Mouse (Mus musculus) kidney, postnatal 36 days (tissue): ENCODE data around the gene Atp6v0d1.

Experiments used
- DNase-seq, 2 experiments: peaks; one replicate each; pipeline ENCODE4 v3.0.0; 2021 to 2022; ENCODE audit warnings: mixed read lengths in 2 of 2

Gene Atp6v0d1

DNA sequence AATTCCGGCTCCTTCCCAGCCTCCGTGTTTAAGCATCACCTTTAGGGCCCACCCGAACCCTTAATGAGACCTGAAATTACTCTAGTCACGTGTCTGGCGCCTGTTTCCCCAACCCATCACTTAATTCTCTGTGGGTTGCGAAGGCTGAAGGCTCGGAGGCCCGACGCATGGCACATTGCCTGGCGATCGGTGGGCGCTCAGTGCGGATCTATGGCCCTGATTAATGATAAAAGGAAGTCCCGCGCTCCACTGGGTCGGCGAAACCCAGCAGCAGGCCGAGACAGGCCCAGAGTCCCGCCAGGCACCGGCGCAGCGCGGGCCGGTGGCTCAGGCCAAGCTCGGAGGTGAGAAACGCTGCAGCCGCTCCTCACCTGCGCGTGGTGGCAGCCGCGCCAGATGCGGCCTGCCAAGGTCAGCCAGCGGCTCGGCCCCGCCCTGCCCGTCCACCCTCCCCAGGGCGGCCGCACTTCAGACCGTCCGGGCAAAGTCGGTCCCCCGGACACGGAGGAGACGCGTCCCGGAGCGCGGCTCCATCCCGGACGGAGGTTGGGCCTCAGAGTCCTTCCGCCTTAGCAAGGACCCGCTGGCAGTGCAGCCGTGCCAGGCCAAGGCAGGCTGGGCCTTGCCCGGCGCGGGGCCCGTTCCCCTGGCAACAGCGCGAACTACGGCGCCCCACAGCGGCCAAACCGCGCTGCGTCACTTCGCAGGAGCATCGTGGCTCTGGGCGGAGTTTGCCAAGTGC, 69.2 kb downstream of the Atp6v0d1 start, which contains the start of gene Zdhhc1:
Zdhhc1 (minus strand) TSS at position 464 of the 742 bp plus-strand sequence.
- DNase-seq: peak; percentile 90 to 95

DNA sequence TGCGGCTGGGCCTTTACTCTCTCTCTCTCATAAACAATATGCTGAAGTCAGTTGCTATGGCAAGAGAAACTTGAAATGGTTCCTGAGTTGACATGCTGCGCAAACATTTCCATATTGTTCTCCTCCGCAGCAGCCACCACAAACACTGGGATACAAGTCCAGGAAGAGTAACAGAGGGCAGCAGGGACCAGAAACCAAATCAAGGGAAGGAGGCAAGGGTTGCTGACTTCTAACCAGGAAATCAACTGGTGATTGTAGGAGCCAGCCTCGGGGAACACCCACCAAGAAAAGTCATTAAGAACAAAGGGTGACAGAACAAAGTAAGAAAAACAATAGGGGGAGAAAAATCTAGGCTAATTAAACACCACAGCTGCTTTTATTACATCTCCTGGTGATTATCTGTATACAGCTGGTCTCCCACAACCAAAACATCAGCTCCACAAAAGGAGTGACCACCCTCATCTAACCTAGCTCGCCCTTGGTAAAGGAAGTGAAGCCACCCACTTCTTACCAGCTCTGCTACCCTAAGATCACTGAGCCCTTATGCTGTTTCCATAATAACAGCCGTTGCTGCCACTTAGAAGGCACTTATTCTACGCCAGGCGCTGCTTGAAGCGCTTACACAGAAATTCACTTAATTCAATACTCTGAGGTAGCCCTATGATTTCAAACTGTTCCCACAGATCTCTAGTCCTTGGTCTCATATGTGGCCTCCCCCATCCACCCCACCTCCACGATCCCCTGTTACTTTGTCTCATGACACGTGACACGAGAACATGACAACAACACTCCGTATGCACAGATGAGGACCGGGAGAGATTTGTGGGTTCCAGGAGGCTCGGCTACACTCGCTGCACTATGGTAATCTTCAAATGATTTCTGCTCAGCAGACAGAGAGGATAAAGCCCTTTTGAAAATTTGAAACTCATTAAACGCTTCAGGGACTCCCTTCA, 70.2 kb downstream of the Atp6v0d1 start:
- no peak for DNase-seq

DNA sequence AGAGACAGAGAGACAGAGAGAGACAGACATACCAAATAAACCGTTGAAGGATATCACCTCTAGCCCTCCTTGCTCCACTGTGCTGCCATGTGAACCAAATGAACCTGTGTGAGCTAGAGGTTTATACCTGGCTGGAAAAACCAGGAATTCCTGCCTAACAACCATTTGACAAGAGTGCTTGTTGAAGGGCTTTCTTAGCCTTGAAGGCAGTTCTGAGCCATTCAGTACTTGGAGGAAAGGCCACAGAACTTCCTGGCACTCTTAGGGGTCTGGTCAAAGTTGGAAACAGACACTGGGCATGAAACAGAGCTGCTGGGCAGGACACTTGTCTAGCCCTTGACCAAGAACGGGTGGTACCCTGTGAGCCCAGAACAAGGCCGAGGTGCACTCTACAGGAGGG, 71.3 kb downstream of the Atp6v0d1 start:
- DNase-seq: no peak

DNA sequence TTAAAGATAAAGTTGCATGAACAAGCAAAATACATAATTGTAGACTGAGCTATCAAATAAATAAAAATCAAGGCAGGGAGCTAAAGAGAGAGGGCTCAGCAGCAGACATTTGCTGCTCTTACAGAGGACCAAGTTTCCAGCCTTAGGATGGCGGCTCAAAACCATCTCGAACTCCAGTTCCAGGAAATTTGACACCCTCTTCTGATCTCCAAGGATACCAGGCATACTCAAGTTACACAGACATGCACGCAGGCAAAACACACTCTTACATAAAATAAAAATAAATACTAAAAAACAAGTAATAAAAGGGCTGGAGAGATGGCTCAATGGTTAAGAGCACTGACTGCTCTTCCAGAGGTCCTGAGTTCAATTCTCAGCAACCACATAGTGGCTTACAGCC, 72.4 kb downstream of the Atp6v0d1 start:
- no peak for DNase-seq

DNA sequence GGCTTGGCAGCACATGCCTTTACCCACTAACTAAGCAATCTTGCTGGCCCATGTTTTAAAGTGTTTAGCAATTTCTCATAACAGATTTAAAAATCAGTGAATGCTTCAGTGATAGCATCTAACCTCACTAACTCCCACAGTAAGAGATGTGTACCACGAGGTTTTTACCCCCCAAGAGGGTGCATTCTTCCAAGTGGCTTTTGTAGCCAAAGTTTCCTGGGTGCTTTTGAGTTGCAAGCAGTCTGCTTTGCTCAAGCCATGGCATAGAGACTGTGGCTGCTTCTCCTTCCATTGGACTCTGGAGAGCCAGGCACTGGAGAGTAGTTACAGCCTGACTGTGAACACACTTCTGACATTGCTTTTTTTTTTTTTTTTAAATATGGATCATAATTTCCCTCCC, 76.6 kb downstream of the Atp6v0d1 start:
- no peak for DNase-seq

DNA sequence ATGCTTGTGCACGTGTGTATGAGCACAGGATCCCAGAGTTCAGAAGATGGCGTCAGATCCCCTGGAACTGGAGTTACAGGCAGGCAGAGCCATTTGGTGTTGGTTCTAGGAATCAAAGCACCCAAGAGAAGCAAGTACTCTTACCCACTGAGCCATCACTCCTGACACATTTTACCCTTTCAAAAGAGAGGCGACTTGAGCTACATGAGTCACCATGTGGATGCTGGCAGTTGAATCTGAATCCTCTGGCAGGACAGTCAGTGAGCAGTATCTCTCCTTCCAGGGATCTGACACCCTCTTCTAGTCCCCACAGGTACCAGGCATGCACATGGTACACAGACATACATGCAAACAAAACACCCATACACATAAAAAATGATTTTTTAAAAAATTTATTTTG, 77.8 kb downstream of the Atp6v0d1 start:
- DNase-seq: no peak

DNA sequence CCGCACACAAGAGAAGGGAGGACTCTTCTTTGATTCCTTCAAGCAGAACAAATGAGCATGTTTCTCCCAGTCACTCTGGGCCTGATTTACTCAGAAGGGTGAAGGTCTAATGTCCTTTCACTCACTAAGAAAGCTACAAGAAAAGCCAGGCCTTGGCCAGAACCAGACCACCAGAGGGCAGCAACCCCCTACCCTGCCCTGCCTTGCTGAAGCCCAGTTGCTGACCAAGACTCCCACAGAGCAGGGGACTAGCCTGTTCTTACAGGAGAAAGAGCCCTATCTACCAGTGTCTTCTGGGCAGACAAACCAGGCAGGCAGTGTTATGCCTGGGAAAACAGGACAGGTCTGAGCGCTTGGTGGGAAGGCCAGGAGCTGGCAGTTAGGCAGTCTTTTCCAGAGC, 81.5 kb downstream of the Atp6v0d1 start:
- peak; percentile 87 to 90 for DNase-seq

DNA sequence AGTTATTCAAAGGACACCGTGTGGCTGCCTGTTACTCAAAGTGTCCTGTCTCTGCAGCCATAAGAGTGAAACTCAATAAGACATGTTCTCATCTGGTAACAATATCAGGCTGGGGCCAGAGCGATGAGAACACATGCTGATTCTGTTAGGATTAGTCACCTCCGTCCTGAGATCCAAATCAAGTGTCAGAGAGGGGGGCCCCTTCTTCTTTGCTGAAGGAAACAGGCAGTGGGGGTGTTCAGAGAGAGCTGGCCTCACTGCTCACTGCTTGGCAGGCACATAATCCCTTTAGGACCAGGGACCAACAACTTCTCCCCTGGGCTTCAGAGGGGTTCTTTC, 81.8 kb downstream of the Atp6v0d1 start:
- no peak for DNase-seq

DNA sequence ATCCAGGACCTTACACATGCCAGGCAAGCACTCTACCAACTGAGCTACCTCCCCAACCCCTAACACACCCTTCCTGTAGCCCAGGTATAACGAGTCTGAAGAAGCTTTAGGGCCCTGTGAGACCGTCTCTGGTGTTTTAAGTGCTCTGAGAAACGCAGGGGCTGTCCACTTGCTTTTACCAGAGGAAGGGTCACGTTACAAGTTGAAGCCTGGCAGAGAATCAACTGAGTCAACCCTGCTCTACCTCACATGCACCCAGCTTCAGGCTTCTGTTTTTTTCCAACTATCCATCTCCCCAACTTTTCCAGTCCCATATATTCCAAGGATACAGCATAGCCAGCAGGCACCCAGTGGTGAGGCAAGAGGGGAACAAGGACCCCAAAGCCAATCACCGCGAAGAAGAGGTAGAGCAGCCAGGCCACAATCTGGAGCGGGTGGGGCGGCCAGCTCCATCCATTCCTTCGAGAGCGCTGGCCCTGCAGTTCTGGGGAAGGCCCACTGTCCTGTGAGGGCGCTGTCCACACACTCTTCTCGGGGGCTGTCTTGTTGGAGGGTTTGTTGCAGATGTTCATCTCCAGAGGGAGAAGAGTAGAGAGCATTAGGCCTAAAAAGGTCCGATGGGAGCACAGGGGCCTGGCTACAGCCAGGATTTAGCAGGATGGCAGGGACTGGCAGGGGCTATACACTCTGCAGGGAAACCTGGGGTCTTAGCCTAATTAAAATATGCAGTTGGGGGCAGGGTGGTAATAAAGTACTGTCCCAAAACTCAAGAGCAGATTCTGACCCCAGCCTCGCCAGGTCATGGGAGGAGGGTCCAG, 82.4 kb downstream of the Atp6v0d1 start:
- DNase-seq: peak in 1 of 2 experiments; percentile 63

DNA sequence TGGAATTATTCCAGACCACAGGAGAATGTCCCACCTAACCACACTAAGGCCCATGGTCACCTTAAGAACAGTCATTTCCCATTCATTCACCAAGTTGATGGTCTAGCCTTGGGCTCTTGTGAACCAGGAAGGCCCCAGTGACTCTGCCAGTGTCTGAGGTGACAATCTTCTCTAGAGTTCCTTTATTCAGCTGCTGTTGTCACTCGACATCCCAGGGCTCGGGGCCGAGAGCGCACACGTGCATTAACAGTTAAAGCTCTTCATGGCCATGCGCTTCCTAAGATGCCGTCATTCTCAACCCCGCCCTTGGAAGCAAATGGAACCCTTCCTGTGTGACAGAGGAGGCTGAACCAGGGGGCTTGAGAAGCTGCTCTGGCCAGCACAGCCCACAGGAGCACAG, 83.7 kb downstream of the Atp6v0d1 start:
- DNase-seq: no peak

DNA sequence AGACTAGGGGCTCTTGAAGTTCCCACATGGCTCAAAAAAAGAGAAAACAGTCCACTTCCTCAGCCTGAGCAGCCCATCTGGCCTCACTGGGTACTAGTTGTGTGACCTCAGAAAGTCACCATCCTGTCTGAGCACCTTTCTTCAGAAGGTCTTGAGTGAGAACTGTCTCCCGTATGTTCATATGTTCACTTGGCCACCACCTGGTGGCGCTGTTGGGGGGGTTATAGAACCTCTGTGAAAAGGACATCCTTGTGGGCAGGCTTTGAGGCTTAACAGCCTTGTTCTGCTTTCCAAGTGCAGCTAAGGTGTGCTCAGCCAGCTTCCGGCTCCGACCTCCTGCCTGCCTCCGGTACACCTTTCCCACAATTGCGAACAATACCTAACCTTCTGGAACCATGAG, 84.4 kb downstream of the Atp6v0d1 start:
- peak in 1 of 2 experiments; percentile 69 for DNase-seq

DNA sequence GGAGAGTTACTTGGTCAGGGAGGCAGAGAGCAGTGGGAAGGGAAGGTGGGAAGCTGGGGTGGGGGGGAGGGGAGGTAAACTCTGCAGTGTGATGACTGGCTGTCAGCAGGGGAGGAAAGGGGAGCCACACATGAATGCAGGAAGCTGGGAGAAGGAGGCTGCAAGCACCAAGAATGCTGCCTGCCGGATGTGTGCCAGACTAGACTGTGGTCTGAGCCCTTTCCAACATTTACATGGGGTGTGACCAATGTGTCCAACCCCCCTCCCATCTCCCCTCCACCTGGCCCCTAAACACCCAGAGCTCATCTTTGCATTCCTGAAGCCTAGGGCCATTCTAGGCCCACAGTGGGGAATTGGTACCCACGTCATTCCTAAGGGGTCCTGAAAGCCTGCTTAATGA, 84.8 kb downstream of the Atp6v0d1 start:
- DNase-seq: no peak

DNA sequence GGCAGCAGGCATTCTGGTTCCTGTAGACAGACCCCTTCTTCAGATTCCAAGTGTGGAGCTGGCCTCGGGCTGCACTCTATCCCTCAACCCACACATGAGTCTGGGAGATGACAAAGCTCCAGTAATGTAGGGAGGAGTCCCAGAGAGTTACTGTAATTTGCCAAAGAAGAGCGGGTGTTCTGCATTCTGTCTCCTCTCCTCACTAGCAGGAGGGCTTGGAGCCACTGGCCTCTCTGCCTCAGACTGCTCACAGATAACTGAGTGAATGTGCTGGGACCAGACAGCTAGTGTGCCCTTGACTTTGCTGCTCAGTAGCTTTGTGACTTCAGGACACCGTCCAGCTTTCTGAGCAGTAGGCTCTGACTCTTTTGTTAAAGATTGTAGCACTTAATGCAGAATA, 88.1 kb downstream of the Atp6v0d1 start:
- DNase-seq: no peak

DNA sequence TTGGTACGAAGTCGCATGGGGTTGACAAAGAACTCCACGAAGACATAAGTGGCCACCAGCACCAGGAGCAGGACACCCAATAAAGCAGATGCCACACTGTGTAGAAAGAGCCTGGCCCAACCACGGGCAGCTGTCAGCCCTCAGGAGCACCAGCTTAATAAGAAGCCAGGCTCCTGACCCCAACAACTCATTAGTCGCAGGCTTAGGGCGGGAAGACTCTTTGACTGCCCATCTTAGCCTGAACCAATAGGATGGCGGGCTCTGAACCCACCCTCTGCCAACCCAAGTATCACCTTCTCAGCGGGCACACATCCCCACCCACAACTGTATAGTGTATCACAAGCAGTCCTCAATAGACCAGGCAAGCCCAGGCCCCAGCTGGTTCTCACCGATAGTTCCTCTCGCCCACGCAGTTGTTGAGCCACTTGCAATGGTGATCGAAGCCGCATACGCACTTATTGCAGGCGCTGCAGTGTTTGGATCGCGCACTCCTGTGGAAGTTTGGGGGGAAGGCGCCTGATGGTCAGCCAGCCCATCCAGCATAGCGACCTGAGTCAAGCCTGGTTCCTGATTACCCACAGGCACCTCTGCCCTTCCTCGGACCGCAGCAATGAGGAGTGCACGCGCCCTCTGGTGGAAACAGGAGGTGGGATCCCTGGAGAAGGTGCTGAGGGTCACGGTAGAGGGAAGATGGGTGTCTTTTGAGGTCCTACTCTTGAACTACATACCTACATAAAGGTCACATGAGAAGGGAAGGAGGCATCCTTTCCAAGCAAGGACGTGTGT, 89.0 kb downstream of the Atp6v0d1 start:
- peak; percentile 73 to 83 for DNase-seq

DNA sequence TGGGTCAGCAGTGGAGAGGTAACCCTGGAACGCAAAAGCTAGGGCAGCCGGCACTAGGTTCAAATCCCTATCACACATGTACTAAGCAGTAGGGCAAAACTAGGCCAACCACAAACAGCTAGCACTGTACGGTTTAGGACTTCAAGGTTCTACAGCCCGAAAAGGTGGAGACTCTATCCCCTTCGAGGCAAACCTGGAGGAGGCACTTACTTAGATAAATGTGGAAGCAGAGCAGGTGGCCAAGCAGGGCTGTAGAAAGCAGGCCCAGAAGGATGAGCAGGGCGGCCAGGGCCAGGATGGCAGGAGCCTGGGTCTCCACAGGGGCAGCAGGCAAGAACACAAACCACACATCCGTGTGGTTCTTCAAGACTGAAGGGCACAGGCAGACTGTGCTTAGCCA, 89.7 kb downstream of the Atp6v0d1 start:
- no peak for DNase-seq

DNA sequence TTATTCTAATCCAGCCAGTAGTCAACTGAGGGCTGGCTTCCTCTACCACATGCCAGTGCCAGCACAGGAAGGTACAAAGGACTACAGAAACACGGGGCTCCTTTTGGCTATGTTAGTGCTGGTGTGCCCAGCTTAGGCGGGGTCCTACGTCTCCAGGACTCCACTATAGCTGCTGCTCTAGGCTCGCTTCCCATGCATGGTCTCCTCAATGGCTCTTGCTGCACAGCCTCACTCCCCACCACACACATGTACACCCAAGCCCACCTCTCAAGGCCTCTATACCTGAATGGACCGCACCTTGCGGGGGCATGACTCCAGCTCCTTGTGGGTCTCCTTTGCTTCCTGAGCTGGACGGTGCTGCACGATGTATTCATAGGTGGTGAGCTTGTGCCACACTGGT, 90.1 kb downstream of the Atp6v0d1 start:
- DNase-seq: no peak

DNA sequence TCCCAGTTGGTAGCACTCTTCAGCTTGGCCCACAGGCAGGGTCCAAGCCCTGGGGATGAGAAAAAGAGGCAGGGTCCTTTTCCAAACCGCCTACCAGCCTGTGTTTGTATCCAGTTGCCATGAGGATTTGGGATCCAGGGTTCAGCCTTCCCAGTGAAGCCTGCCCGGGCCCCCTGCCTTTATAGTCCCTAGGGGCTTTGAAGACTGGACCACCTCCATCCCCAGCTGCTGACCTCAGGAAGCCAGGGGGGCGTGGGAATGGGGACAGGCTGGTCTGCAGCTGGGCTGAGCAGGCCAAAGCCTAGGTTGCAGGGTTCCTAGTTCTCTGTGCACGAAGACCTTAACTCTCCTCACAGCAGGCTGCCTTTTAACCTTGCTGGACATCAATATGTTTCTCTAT, 90.6 kb downstream of the Atp6v0d1 start:
- no peak for DNase-seq

DNA sequence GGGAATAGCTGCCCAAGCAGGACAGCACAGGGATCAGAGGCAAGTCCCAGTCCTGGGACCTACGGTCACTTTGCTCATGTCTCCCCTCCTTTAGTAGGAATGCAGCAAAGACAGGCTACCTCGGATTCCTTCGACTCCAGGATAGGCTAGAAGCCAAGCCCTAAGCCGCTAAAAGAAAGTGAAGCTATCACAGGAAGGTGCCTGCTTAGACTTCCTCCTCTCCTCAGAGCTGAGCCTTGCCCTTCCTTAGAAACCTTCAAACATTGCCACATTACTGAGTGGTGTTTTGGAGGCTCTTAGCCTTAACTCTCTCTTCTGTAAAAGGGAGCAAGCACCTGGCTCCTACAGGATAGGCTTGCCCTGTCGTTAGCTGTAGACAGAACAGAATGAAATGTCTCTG, 91.2 kb downstream of the Atp6v0d1 start:
- DNase-seq: no peak
